Mouse (Mus musculus) adrenal gland, postnatal 10 days (tissue): ENCODE measurements around the gene Cnga1. TPM values are rescaled to one million over a fixed set of nuclear protein-coding genes. Genes with fewer than 3 reads are reported as not detected.

Source experiments
- total RNA-seq, 2 experiments: library from RNA; stranded (reverse); gene quantifications; 2 replicates each; pipeline ENCODE4 v1.2.3; 2021

Gene Cnga1
- total RNA-seq, 2 experiments from 2014 or later = 0.15 TPM; not detected in 1

Other genes starting within 250 kb of the Cnga1 start
- under 1 TPM; 0.18 to 0.45 TPM for gene Corin, start 139.8 kb downstream of the Cnga1 start, total RNA-seq
- 10 to 100 TPM; 13.4 to 18.1 TPM for gene Nfxl1, start 84.6 kb downstream of the Cnga1 start, total RNA-seq
- under 1 TPM in 1 of 2 experiments, not detected in 1; 0.21 TPM for gene Zar1, start 63.0 kb downstream of the Cnga1 start, total RNA-seq
- gene Gm5868, start 56.7 kb downstream of the Cnga1 start, total RNA-seq = 1 to 10 TPM; 1.4 to 2.8 TPM
- 10 to 100 TPM in 1 of 2 experiments, 1 to 10 TPM in 1; 6.0 to 14.8 TPM for gene Nipal1, start 3.5 kb upstream of the Cnga1 start, total RNA-seq
- gene Txk, start 108.5 kb upstream of the Cnga1 start, total RNA-seq = under 1 TPM; 0.58 to 0.66 TPM
- gene Tec, start 224.2 kb upstream of the Cnga1 start, total RNA-seq = 1 to 10 TPM; 3.5 to 4.9 TPM